Mouse (Mus musculus) forebrain, embryonic 16.5 days (tissue): ENCODE measurements around the gene Gm17409. TPM values are rescaled to one million over a fixed set of nuclear protein-coding genes. Genes with fewer than 3 reads are reported as not detected.
A peak's percentile ranks its signal among the peaks of the same experiment; 100 is the strongest.

Experiments used
- ATAC-seq: fragments of 200-750 bp; cut with Nextera tagmentation; 2 replicates; pipeline ENCODE4 v1.8.0; 2017; ENCODE audit warnings: mild to moderate bottlenecking, moderate library complexity
- H3K27ac ChIP-seq: fragments of 300-500 bp; sonication (generic); 2 replicates; pipeline ENCODE4 v1.5.1; 2014; ENCODE audit warnings: low read length, control low read depth
- H3K27me3 ChIP-seq: fragments of 300-500 bp; sonication (generic); replicated peaks from 2 replicates; pipeline ENCODE4 v1.6.1; 2014; ENCODE audit warnings: low read length; ENCODE audit not compliant: control insufficient read depth, insufficient read depth
- H3K36me3 ChIP-seq: fragments of 300-500 bp; sonication (generic); 2 replicates; pipeline ENCODE4 v1.6.1; 2014; ENCODE audit not compliant: control insufficient read depth, insufficient read depth
- H3K4me1 ChIP-seq: fragments of 300-500 bp; sonication (generic); replicated peaks from 2 replicates; pipeline ENCODE4 v1.6.1; 2014; ENCODE audit warnings: low read length; ENCODE audit not compliant: control insufficient read depth, insufficient read depth
- H3K4me2 ChIP-seq: fragments of 300-500 bp; sonication (generic); 2 replicates; pipeline ENCODE4 v1.6.1; 2014; ENCODE audit warnings: mild to moderate bottlenecking, low read length, control low read depth
- H3K4me3 ChIP-seq: fragments of 300-500 bp; sonication (generic); replicated peaks from 2 replicates; pipeline ENCODE4 v1.5.1; 2014; ENCODE audit warnings: mild to moderate bottlenecking, low read length, control low read depth
- H3K9ac ChIP-seq: fragments of 300-500 bp; sonication (generic); replicated peaks from 2 replicates; pipeline ENCODE4 v1.6.1; 2014; ENCODE audit warnings: low read depth, low read length, control low read depth
- H3K9me3 ChIP-seq: fragments of 300-500 bp; sonication (generic); 2 replicates; pipeline ENCODE4 v1.6.1; 2016; ENCODE audit warnings: low read length; ENCODE audit not compliant: control insufficient read depth
- WGBS: fragments of 180-500 bp; shearing (Covaris S2); extraction: QIAGEN DNeasy Blood & Tissue Kit; methylation state at CpG from one replicate; pipeline ENCODE4 v1.1.7; 2014; 5-methylcytosine and 5-hydroxymethylcytosine counted together
- polyA plus RNA-seq: library from polyadenylated mRNA; unstranded; fragments of >200 nt; fragmentation: Nextera tagmentation; extraction: Ambion mirVana; gene quantifications from 2 replicates; pipeline ENCODE4 v1.2.1, GENCODE M21; 2015

Gm17409 gene
- polyA plus RNA-seq, 1 experiment from 2014 or later: 0.37 TPM

GRCm38 (mm10) chr2:58479536-58479935 is 9.6 kb downstream of the Gm17409 start:
- H3K4me1 ChIP-seq: peaks cover 18% of the 10 kb centered on the region
- H3K9me3 ChIP-seq: no peaks in the 10 kb centered on the region
- no peak for ATAC-seq
- WGBS: 88% methylated on average over 10 of the region's 10 CpGs
- no peak overlapping the region for H3K27ac ChIP-seq
- no peaks in the 10 kb centered on the region for H3K36me3 ChIP-seq
- no peaks in the 10 kb centered on the region for H3K27me3 ChIP-seq
- H3K4me2 ChIP-seq: no peak overlapping the region
- no peak overlapping the region for H3K9ac ChIP-seq
- H3K4me3 ChIP-seq: no peak overlapping the region

- no peak for ATAC-seq
- Histone ChIP-seq H3K4me1 (peaks cover 24% of the 10 kb centered on the region), H3K9ac (no peak overlapping the region), H3K4me2 (no peak overlapping the region), H3K27me3 (no peaks in the 10 kb centered on the region), H3K27ac (no peak overlapping the region), H3K9me3 (no peaks in the 10 kb centered on the region), H3K36me3 (no peaks in the 10 kb centered on the region), H3K4me3 (no peak overlapping the region)
- 85% methylated on average over 6 of the region's 6 CpGs for WGBS
Observed at GRCm38 (mm10) chr2:58480764-58481163, 10.8 kb downstream of the Gm17409 start.

GRCm38 (mm10) chr2:58481450-58482100 is 11.7 kb downstream of the Gm17409 start:
- H3K27me3 ChIP-seq: no peaks in the 10 kb centered on the region
- H3K4me2 ChIP-seq: no peak overlapping the region
- no peak overlapping the region for H3K4me3 ChIP-seq
- WGBS: 80% methylated on average over 9 of the region's 9 CpGs
- H3K9me3 ChIP-seq: no peaks in the 10 kb centered on the region
- peaks cover 22% of the 10 kb centered on the region for H3K4me1 ChIP-seq
- no peak overlapping the region for H3K27ac ChIP-seq
- no peak overlapping the region for H3K9ac ChIP-seq
- no peak for ATAC-seq
- no peaks in the 10 kb centered on the region for H3K36me3 ChIP-seq

DNA sequence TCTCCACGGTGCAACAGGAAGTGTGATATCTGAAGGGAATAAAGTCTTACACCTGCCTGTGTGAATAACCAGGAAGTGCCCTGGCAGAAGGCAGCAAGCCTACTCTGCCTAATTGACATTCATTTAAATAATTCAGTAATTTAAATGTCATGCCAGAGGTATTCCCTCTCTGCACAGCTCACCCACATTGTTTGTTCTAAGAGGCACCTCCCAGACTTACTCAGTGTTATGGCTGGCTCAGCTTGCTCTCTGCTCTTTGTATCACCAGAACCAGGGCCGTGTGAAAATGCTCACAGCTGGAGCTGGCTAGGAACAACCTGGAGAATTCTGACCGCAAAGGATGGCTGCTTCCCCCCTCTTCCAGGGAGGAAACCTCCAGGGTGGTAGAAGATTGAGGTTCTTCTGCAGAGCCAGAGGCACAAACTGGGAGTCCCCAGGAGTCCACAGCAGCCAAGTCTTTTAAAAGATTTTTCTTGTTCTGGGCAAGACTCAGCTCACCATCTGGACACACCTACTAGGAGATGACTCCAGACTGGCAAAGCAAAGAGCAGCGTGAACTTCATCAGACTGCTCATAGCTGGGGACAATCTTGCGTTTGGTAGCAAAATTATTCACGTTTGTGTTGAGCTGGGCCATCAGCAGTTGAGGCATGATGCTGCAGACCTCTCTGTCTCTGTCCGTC is 14.5 kb downstream of the Gm17409 start:
- 42% methylated on average over 7 of the region's 7 CpGs for WGBS
- H3K27me3 ChIP-seq: no peaks in the 10 kb centered on the region
- no peak overlapping the region for H3K9ac ChIP-seq
- H3K4me1 ChIP-seq: peaks cover 32% of the 10 kb centered on the region
- no peaks in the 10 kb centered on the region for H3K36me3 ChIP-seq
- no peak overlapping the region for H3K4me2 ChIP-seq
- H3K4me3 ChIP-seq: no peak overlapping the region
- peak; percentile 63 for ATAC-seq
- H3K27ac ChIP-seq: 0 out of 2 replicates have a peak overlapping the region, but pooled peaks have one; percentile 17
- no peaks in the 10 kb centered on the region for H3K9me3 ChIP-seq

GRCm38 (mm10) chr2:58485152-58485551 is 15.2 kb downstream of the Gm17409 start:
- H3K4me2 ChIP-seq: no peak overlapping the region
- peaks cover 32% of the 10 kb centered on the region for H3K4me1 ChIP-seq
- no peak overlapping the region for H3K27ac ChIP-seq
- no peak overlapping the region for H3K9ac ChIP-seq
- no peaks in the 10 kb centered on the region for H3K36me3 ChIP-seq
- no peak for ATAC-seq
- WGBS: 9% methylated on average over 4 of the region's 4 CpGs
- H3K4me3 ChIP-seq: no peak overlapping the region
- no peaks in the 10 kb centered on the region for H3K27me3 ChIP-seq
- no peaks in the 10 kb centered on the region for H3K9me3 ChIP-seq

DNA sequence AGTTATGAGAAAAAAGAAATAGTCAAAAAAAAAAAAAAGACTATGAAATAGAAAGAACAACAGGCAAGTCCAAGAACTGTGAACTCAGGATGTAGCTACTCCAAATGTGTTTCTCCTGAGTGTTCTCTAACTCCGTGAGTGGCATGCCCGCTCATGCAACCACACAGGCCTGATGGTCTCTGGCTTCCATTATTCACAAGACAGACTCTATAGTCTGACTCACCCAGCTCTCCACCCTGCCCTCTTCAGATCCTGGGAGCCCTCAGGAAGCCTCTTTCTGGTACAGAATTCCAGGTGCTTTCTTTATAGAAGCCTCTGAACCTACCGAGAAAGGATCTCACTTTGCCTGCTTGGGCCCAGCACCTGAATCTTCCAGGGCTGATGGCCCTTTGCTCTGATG is 15.8 kb downstream of the Gm17409 start:
- no peak overlapping the region for H3K27ac ChIP-seq
- no peak overlapping the region for H3K9ac ChIP-seq
- H3K36me3 ChIP-seq: no peaks in the 10 kb centered on the region
- peaks cover 32% of the 10 kb centered on the region for H3K4me1 ChIP-seq
- H3K4me2 ChIP-seq: no peak overlapping the region
- no peaks in the 10 kb centered on the region for H3K27me3 ChIP-seq
- no peak for ATAC-seq
- WGBS: 55% methylated on average over 3 of the region's 3 CpGs
- H3K9me3 ChIP-seq: no peaks in the 10 kb centered on the region
- H3K4me3 ChIP-seq: no peak overlapping the region

DNA sequence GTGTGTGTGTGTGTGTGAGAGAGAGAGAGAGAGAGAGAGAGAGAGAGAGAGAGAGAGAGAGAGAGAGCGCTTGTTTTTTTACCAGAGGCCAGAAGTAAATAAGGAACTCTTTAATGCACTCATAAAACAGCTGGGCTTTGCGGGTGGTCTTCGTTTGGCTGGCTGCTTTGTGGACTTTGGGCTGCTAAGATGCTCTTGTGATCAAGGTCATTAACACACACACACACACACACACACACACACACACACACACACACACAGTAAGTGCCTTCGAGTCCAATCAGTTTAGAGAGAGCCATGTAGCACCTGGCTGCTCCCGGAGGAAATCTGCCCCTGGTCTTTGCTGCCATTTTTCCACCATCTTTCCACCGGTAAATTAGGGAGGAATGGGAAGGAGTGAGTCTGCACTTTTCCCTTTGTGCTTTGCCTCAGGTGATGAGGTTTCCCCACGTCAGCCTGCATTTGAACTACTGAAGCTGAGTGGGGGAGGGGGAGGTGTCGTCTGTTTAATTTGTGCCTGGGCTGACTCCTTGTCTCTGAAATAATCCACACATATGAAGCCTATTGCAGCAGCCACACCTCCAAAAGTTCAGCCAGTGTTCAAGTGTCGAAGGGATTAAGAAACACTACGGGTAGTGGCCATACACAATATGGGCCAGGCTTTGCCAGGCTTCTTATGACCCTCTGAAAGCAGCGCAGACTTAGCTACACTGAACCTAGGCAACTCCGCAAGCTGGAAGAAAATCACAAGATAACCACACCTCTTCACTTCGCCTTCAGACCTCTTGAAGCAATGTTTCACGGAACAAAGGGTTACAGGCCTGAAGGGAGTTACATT is 16.7 kb downstream of the Gm17409 start:
- Histone ChIP-seq H3K36me3 (no peaks in the 10 kb centered on the region), H3K4me1 (peaks cover 32% of the 10 kb centered on the region), H3K4me2 (no peak overlapping the region), H3K27ac (no peak overlapping the region), H3K9me3 (peaks cover 3% of the 10 kb centered on the region; the same call in 1 of the 2 replicates), H3K9ac (no peak overlapping the region), H3K27me3 (no peaks in the 10 kb centered on the region), H3K4me3 (no peak overlapping the region)
- no peak for ATAC-seq
- 44% methylated on average over 14 of the region's 14 CpGs for WGBS

DNA sequence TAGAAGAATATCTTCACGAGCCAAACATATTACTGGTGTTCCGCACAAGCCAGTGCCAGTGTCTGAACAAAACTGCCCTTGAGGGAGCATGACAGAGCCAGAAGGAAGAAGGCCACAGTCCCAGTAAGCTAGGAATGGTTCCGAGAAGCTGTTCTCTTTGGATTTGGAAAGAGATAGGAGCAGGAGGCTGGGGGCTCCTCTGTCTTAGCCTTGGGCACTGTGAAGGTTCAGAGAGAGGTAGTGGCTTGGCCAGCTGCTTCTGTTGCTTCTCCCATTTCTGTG is 17.3 kb downstream of the Gm17409 start:
- peaks cover 3% of the 10 kb centered on the region; the same call in 1 of the 2 replicates for H3K9me3 ChIP-seq
- no peak overlapping the region for H3K4me2 ChIP-seq
- H3K4me1 ChIP-seq: peaks cover 32% of the 10 kb centered on the region
- H3K9ac ChIP-seq: no peak overlapping the region
- H3K4me3 ChIP-seq: no peak overlapping the region
- H3K36me3 ChIP-seq: no peaks in the 10 kb centered on the region
- H3K27me3 ChIP-seq: no peaks in the 10 kb centered on the region
- H3K27ac ChIP-seq: no peak overlapping the region
- WGBS: 68% methylated on average over 3 of the region's 3 CpGs
- no peak for ATAC-seq

GRCm38 (mm10) chr2:58488404-58488803 is 18.5 kb downstream of the Gm17409 start:
- ATAC-seq: no peak
- peaks cover 3% of the 10 kb centered on the region; the same call in 1 of the 2 replicates for H3K9me3 ChIP-seq
- no peak overlapping the region for H3K9ac ChIP-seq
- H3K27ac ChIP-seq: no peak overlapping the region
- H3K4me1 ChIP-seq: peaks cover 32% of the 10 kb centered on the region
- no peak overlapping the region for H3K4me3 ChIP-seq
- H3K27me3 ChIP-seq: no peaks in the 10 kb centered on the region
- no peaks in the 10 kb centered on the region for H3K36me3 ChIP-seq
- H3K4me2 ChIP-seq: no peak overlapping the region
- WGBS: 94% methylated on average over 8 of the region's 8 CpGs
